Mouse (Mus musculus) layer of hippocampus, postnatal 25 days (tissue): ENCODE measurements around the gene Raver2. TPM values are rescaled to one million over a fixed set of nuclear protein-coding genes. Genes with fewer than 3 reads are reported as not detected.

ENCODE experiments used
- total RNA-seq, 2 experiments: library from RNA; stranded (reverse); gene quantifications; 2 replicates each; pipeline ENCODE4 v1.2.3; 2021

The Raver2 gene
- total RNA-seq, 2 experiments from 2014 or later, result 45.1 to 52.3 TPM

Other genes with a start within 250 kb of the Raver2 start
- gene Gm10577, start 48.3 kb upstream of the Raver2 start, total RNA-seq, result not detected
- gene Jak1, start 196.3 kb downstream of the Raver2 start, total RNA-seq, result 100 to 1,000 TPM; 118 to 121 TPM